1 mouse cellular context compared by ENCODE assay signal in the genomic region with DNA sequence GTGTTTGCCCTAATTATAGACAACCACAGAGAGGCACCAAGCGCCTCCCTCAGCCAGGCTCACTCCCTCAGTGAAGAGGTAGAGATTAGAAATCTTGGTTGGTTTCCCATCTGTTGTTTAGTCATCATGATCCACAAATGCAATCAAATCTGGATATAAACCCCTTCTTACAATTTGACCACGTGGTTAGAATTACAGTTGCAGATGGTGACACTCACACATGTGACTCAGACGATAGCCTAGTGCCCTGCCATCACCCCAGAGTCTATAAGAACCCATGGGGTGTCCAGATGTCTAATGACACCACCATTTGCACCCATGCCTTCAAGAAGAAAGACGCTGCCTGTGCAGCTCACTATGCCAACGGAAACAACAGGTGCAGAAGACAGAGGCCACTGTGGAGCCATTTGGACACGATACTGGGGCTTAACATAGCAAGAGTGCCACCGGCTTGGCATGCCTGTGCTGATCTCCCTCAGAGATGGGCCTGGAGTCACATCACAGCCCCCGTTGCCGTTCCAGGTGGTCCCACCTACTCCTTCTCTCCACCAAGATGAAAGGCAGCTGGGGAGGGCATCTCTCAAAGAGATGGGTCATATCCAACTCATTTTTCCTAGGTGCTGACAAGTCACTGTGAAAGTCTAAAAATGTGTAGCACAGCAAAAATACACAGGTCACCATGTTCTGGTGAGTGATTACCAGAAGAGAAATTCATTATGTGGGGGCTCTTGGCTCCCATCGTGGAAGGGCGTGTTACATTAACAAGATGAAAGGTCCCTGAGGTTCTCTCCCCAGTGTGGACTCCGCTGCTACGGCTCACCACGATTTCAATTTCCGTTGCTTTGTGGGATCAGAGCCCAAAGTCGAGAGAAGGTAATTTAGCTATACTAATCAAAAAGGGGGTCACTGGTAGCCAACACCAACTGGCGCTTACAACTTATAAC.
A peak's percentile ranks its signal among the peaks of the same experiment; 100 is the strongest.
TF ChIP-seq lines count a peak whose summit lies in the region.

No protein-coding gene starts in this region.

TF ChIP-seq in C2C12, 6 proteins besides CTCF, POLR2A, EP300 and RAD21:
- TF ChIP-seq FOSL1 (IDR thresholded peaks at IDR 0.05; ENCODE audit: insufficient read depth, low read length, poor library complexity, severe bottlenecking) (no peak), USF1 (IDR thresholded peaks at IDR 0.05; ENCODE audit: low read depth) (peak; percentile 63), MYOD1 (IDR thresholded peaks at IDR 0.05; ENCODE audit: control insufficient read depth, insufficient read length, low read depth) (peak; percentile 71)
TF ChIP-seq in C2C12: peak in this region for 2.
